8 mouse cellular contexts compared by ENCODE assay signal in genomic region chr11:50211322-50212059, GRCm38 (mm10). TPM values are rescaled to one million over a fixed set of nuclear protein-coding genes. Genes with fewer than 3 reads are reported as not detected.
DNase-seq lines count a peak whose midpoint lies in the region; ATAC-seq and TF ChIP-seq lines count a peak whose summit lies in the region.

No protein-coding gene starts in this region.

- 81% methylated on average over 3 of the region's 3 CpGs for WGBS in heart, embryonic 13.5 days
- WGBS in hindbrain, embryonic 11.5 days, result 91% methylated on average over 3 of the region's 3 CpGs
- 94% methylated on average over 3 of the region's 3 CpGs for WGBS in midbrain, embryonic 11.5 days

- no peak for TF ChIP-seq CTCF in G1E (IDR thresholded peaks at IDR 0.05; ENCODE audit: low read depth, low read length)

- no peaks in the 10 kb centered on the region for H3K9me3 ChIP-seq in heart, embryonic 13.5 days
- H3K9me3 ChIP-seq in G1E (replicated peaks), result no peaks in the 10 kb centered on the region
- no peaks in the 10 kb centered on the region for H3K9me3 ChIP-seq in hindbrain, embryonic 11.5 days (ENCODE audit: control insufficient read depth, low read length)
- no peaks in the 10 kb centered on the region for H3K9me3 ChIP-seq in midbrain, embryonic 11.5 days (ENCODE audit: control insufficient read depth, low read length)

- peaks cover 22% of the 10 kb centered on the region for H3K36me3 ChIP-seq in heart, embryonic 13.5 days
- peaks cover 49% of the 10 kb centered on the region for H3K36me3 ChIP-seq in G1E (replicated peaks)
- H3K36me3 ChIP-seq in hindbrain, embryonic 11.5 days (ENCODE audit: control insufficient read depth, insufficient read depth, low read length), result 0 out of 2 replicates have a peak, but pooled peaks cover 4% of the 10 kb centered on the region
- peaks cover 6% of the 10 kb centered on the region; the same call in 1 of the 2 replicates for H3K36me3 ChIP-seq in midbrain, embryonic 11.5 days (ENCODE audit: control insufficient read depth, insufficient read depth, low read length)

- peaks cover 62% of the 10 kb centered on the region for H3K4me1 ChIP-seq in heart, embryonic 13.5 days
- peaks cover 72% of the 10 kb centered on the region for H3K4me1 ChIP-seq in G1E (ENCODE audit: insufficient read depth, low read depth, low read length)
- H3K4me1 ChIP-seq in hindbrain, embryonic 11.5 days (replicated peaks; ENCODE audit: control insufficient read depth, insufficient read depth, low read length), result no peaks in the 10 kb centered on the region
- H3K4me1 ChIP-seq in midbrain, embryonic 11.5 days (ENCODE audit: control insufficient read depth, insufficient read depth, low read length), result peaks cover 11% of the 10 kb centered on the region

- H3K27ac ChIP-seq in heart, embryonic 13.5 days (replicated peaks), result peak overlapping the region; percentile 99
- 0 out of 2 replicates have a peak overlapping the region, but pooled peaks have one; percentile 96 for H3K27ac ChIP-seq in hindbrain, embryonic 11.5 days (ENCODE audit: low read depth, low read length)
- H3K27ac ChIP-seq in midbrain, embryonic 11.5 days (ENCODE audit: low read depth, low read length), result no peak overlapping the region

- DNase-seq in heart, postnatal 25 days (ENCODE audit: low spot score), result no peak
- DNase-seq in G1E (ENCODE audit: low spot score), result no peak
- no peak for DNase-seq in hindbrain, embryonic 11.5 days (ENCODE audit: low spot score)
- DNase-seq in midbrain, embryonic 11.5 days (ENCODE audit: low spot score, missing footprints), result no peak
- DNase-seq in embryo, embryonic 9.5 days (ENCODE audit: extremely low spot score), result no peak
- no peak for DNase-seq in layer of hippocampus, adult 8-10 months (ENCODE audit: low spot score in 2 of 2)
- DNase-seq in cerebellum, postnatal 25 days, result no peak

- ATAC-seq in heart, embryonic 13.5 days (ENCODE audit: extremely low read depth, insufficient number of reproducible peaks, low FRiP score, low TSS enrichment), result no peak
- no peak for ATAC-seq in G1E (ENCODE audit: extremely low read depth, insufficient number of reproducible peaks, low FRiP score, poor library complexity, severe bottlenecking)
- no peak for ATAC-seq in hindbrain, embryonic 11.5 days (ENCODE audit: low FRiP score)
- no peak for ATAC-seq in midbrain, embryonic 11.5 days (ENCODE audit: low FRiP score)

- intact Hi-C loops in heart, postnatal 25 days (cut with DNase I), result no loop called here

- H3K9ac ChIP-seq in heart, embryonic 13.5 days, result peak overlapping the region; percentile 98
- H3K9ac ChIP-seq in hindbrain, embryonic 11.5 days (ENCODE audit: low read depth, low read length), result no peak overlapping the region
- H3K9ac ChIP-seq in midbrain, embryonic 11.5 days (ENCODE audit: low read length), result peak overlapping the region; percentile 31; the same call in 1 of the 2 replicates

- no peaks in the 10 kb centered on the region for H3K27me3 ChIP-seq in heart, embryonic 13.5 days (replicated peaks)
- no peaks in the 10 kb centered on the region for H3K27me3 ChIP-seq in G1E (ENCODE audit: insufficient read depth, low read length)
- no peaks in the 10 kb centered on the region for H3K27me3 ChIP-seq in hindbrain, embryonic 11.5 days (ENCODE audit: control insufficient read depth, insufficient read depth, low read length)
- H3K27me3 ChIP-seq in midbrain, embryonic 11.5 days (ENCODE audit: control insufficient read depth, insufficient read depth, low read length), result no peaks in the 10 kb centered on the region

- peak overlapping the region; percentile 87 for H3K4me2 ChIP-seq in heart, embryonic 13.5 days
- peak overlapping the region; percentile 56; the same call in 1 of the 2 replicates for H3K4me2 ChIP-seq in hindbrain, embryonic 11.5 days (replicated peaks; ENCODE audit: low read depth, low read length)
- peak overlapping the region; percentile 61 for H3K4me2 ChIP-seq in midbrain, embryonic 11.5 days

- H3K4me3 ChIP-seq in heart, embryonic 13.5 days, result peak overlapping the region; percentile 96
- H3K4me3 ChIP-seq in G1E (ENCODE audit: low read depth, low read length), result peak overlapping the region; percentile 92
- H3K4me3 ChIP-seq in hindbrain, embryonic 11.5 days (ENCODE audit: low read depth, low read length), result no peak overlapping the region
- peak overlapping the region; percentile 50; the same call in 1 of the 2 replicates for H3K4me3 ChIP-seq in midbrain, embryonic 11.5 days (ENCODE audit: low read depth, low read length)

RNA-seq across cellular contexts. Expression of gene Mgat4b, which starts 0.8 kb away (rescaled TPM):
- 22.2 and 25.2 TPM in 2 replicates for polyA plus RNA-seq in heart, embryonic 13.5 days (2015; fragmentation: Nextera tagmentation; extraction: Ambion mirVana)
- total RNA-seq in heart, postnatal 25 days (2021), result 10 to 100 TPM; 85.3 to 86.5 TPM
- total RNA-seq in G1E (2014; fragmentation: Nextera tagmentation) (18.4 and 24.2 TPM in 2 replicates), G1E (2017) (15.6 and 18.3 TPM in 2 replicates)
- 106 and 120 TPM in 2 replicates for polyA plus RNA-seq in G1E (2012)
- polyA plus RNA-seq in hindbrain, embryonic 11.5 days (2014; fragmentation: Nextera tagmentation; extraction: Ambion mirVana), result 17.9 and 19.6 TPM in 2 replicates
- polyA plus RNA-seq in midbrain, embryonic 11.5 days (2014; fragmentation: Nextera tagmentation; extraction: Ambion mirVana), result 13.4 and 18.7 TPM in 2 replicates
- total RNA-seq in layer of hippocampus, adult 8-10 months (2022), result 10 to 100 TPM; 73.7 to 78.1 (median 76.2) TPM

RNA-seq across cellular contexts. Expression of gene Sqstm1, which starts 0.9 kb away (rescaled TPM):
- polyA plus RNA-seq in heart, embryonic 13.5 days (2015; fragmentation: Nextera tagmentation; extraction: Ambion mirVana), result 265 and 277 TPM in 2 replicates
- total RNA-seq in heart, postnatal 25 days (2021), result 100 to 1,000 TPM; 265 to 324 TPM
- total RNA-seq in G1E (2014; fragmentation: Nextera tagmentation) (118 and 252 TPM in 2 replicates), G1E (2017) (663 and 687 TPM in 2 replicates)
- polyA plus RNA-seq in G1E (2012), result 134 and 138 TPM in 2 replicates
- 165 and 188 TPM in 2 replicates for polyA plus RNA-seq in hindbrain, embryonic 11.5 days (2014; fragmentation: Nextera tagmentation; extraction: Ambion mirVana)
- polyA plus RNA-seq in midbrain, embryonic 11.5 days (2014; fragmentation: Nextera tagmentation; extraction: Ambion mirVana), result 144 and 156 TPM in 2 replicates
- 100 to 1,000 TPM; 473 to 497 (median 477) TPM for total RNA-seq in layer of hippocampus, adult 8-10 months (2022)

RNA-seq across cellular contexts. Expression of gene Ltc4s, which starts 26.9 kb away (rescaled TPM):
- 1.1 and 2.9 TPM in 2 replicates for polyA plus RNA-seq in heart, embryonic 13.5 days (2015; fragmentation: Nextera tagmentation; extraction: Ambion mirVana)
- 1 to 10 TPM; 4.8 to 7.8 TPM for total RNA-seq in heart, postnatal 25 days (2021)
- total RNA-seq in G1E (2014; fragmentation: Nextera tagmentation) (not detected in 2 replicates), G1E (2017) (not detected in 2 replicates)
- not detected in 2 replicates for polyA plus RNA-seq in G1E (2012)
- 0.94 and 1.3 TPM in 2 replicates for polyA plus RNA-seq in hindbrain, embryonic 11.5 days (2014; fragmentation: Nextera tagmentation; extraction: Ambion mirVana)
- 0.59 and 0.92 TPM in 2 replicates for polyA plus RNA-seq in midbrain, embryonic 11.5 days (2014; fragmentation: Nextera tagmentation; extraction: Ambion mirVana)
- total RNA-seq in layer of hippocampus, adult 8-10 months (2022), result 10 to 100 TPM in 2 of 4 experiments, 1 to 10 TPM in 2; 6.2 to 23.4 (median 10.7) TPM

RNA-seq across cellular contexts. Expression of gene Mrnip, which starts 37.2 kb away (rescaled TPM):
- 12.8 and 13.0 TPM in 2 replicates for polyA plus RNA-seq in heart, embryonic 13.5 days (2015; fragmentation: Nextera tagmentation; extraction: Ambion mirVana)
- total RNA-seq in heart, postnatal 25 days (2021), result 1 to 10 TPM; 2.3 to 2.7 TPM
- total RNA-seq in G1E (2014; fragmentation: Nextera tagmentation), result 44.8 and 63.7 TPM in 2 replicates
- 17.4 and 17.6 TPM in 2 replicates for total RNA-seq in G1E (2017)
- 6.5 and 10.6 TPM in 2 replicates for polyA plus RNA-seq in G1E (2012)
- polyA plus RNA-seq in hindbrain, embryonic 11.5 days (2014; fragmentation: Nextera tagmentation; extraction: Ambion mirVana), result 21.9 and 22.4 TPM in 2 replicates
- 20.0 and 22.8 TPM in 2 replicates for polyA plus RNA-seq in midbrain, embryonic 11.5 days (2014; fragmentation: Nextera tagmentation; extraction: Ambion mirVana)
- 10 to 100 TPM; 14.0 to 16.9 (median 15.4) TPM for total RNA-seq in layer of hippocampus, adult 8-10 months (2022)
